Mouse (Mus musculus): Measurements from ENCODE around the gene Jph2.
A peak's percentile ranks its signal among the peaks of the same experiment; 100 is the strongest.

The Jph2 gene

GRCm38 (mm10) chr2:163397905-163398304 lies at the start of gene Jph2:
Gene Jph2, minus strand, starts transcription at chr2:163397993.
- DNase-seq: peak; percentile 55

- DNase-seq: no peak
These were observed 49.6 kb upstream of the Jph2 start for GRCm38 (mm10) chr2:163447375-163447774.

GRCm38 (mm10) chr2:163444017-163444416 lies 46.2 kb upstream of the Jph2 start:
- no peak for DNase-seq

GRCm38 (mm10) chr2:163443543-163443942 lies 45.8 kb upstream of the Jph2 start:
- no peak for DNase-seq

- no peak for DNase-seq
These were observed 41.7 kb upstream of the Jph2 start for GRCm38 (mm10) chr2:163439488-163439887.

- peak; percentile 27 for DNase-seq
These were observed 41.0 kb upstream of the Jph2 start for GRCm38 (mm10) chr2:163438619-163439451.

GRCm38 (mm10) chr2:163438246-163438618 lies 40.4 kb upstream of the Jph2 start, which contains the start of gene Gdap1l1:
Gene Gdap1l1, plus strand, starts transcription at chr2:163438476.
- DNase-seq: no peak

GRCm38 (mm10) chr2:163437800-163438199 lies 40.0 kb upstream of the Jph2 start:
- no peak for DNase-seq

GRCm38 (mm10) chr2:163433971-163434370 lies 36.2 kb upstream of the Jph2 start:
- no peak for DNase-seq

GRCm38 (mm10) chr2:163431289-163431688 lies 33.5 kb upstream of the Jph2 start:
- DNase-seq: peak; percentile 38

GRCm38 (mm10) chr2:163428346-163429011 lies 30.7 kb upstream of the Jph2 start:
- peak; percentile 63 for DNase-seq

GRCm38 (mm10) chr2:163424597-163424996 lies 26.8 kb upstream of the Jph2 start, which contains the start of gene Oser1:
Gene Oser1, minus strand, starts transcription at chr2:163424697.
- DNase-seq: no peak

GRCm38 (mm10) chr2:163422895-163423660 lies 25.3 kb upstream of the Jph2 start:
- DNase-seq: peak; percentile 16

- DNase-seq: peak; percentile 15
These were observed 22.6 kb upstream of the Jph2 start for GRCm38 (mm10) chr2:163420366-163420886.

GRCm38 (mm10) chr2:163419346-163420045 lies 21.7 kb upstream of the Jph2 start:
- DNase-seq: peak; percentile 99

GRCm38 (mm10) chr2:163418841-163419345 lies 21.1 kb upstream of the Jph2 start:
- peak; percentile 45 for DNase-seq

- DNase-seq: no peak
These were observed 20.0 kb upstream of the Jph2 start for GRCm38 (mm10) chr2:163417830-163418229.

GRCm38 (mm10) chr2:163417026-163417425 lies 19.2 kb upstream of the Jph2 start:
- no peak for DNase-seq

GRCm38 (mm10) chr2:163412846-163413590 lies 15.2 kb upstream of the Jph2 start:
- no peak for DNase-seq

GRCm38 (mm10) chr2:163412419-163412818 lies 14.6 kb upstream of the Jph2 start:
- DNase-seq: no peak

GRCm38 (mm10) chr2:163411840-163412239 lies 14.0 kb upstream of the Jph2 start:
- DNase-seq: no peak
